Mouse (Mus musculus): ENCODE measurements around the gene Tpr. TPM values are rescaled to one million over a fixed set of nuclear protein-coding genes. Genes with fewer than 3 reads are reported as not detected.

Tpr gene
- polyA plus RNA-seq, 1 experiment from 2014 or later: 197 TPM

GRCm38 (mm10) chr1:150393488-150393852 is 832 bp downstream of the Tpr start:
- Histone ChIP-seq H3K36me3 (ENCODE audit: control insufficient read depth, insufficient read depth, low read length) (peaks cover 30% of the 10 kb centered on the region), H3K9me3 (ENCODE audit: control insufficient read depth, low read depth, low read length) (no peaks in the 10 kb centered on the region), H3K9ac (replicated peaks; ENCODE audit: low read depth, low read length) (peak overlapping the region; percentile 77), H3K4me2 (replicated peaks; ENCODE audit: low read depth, low read length) (peak overlapping the region; percentile 58), H3K27ac (ENCODE audit: low read length) (peak overlapping the region; percentile 92), H3K27me3 (ENCODE audit: control insufficient read depth, insufficient read depth, low read length) (no peaks in the 10 kb centered on the region), H3K4me1 (ENCODE audit: control insufficient read depth, insufficient read depth, low read length) (no peaks in the 10 kb centered on the region), H3K4me3 (ENCODE audit: low read depth, low read length) (peak overlapping the region; percentile 76)
- ATAC-seq (ENCODE audit: insufficient number of reproducible peaks, insufficient read depth, low FRiP score, low read depth): peak; percentile 48
- WGBS: under 1% methylated on average over 27 of the region's 27 CpGs

GRCm38 (mm10) chr1:150396001-150396400 is 3.4 kb downstream of the Tpr start:
- ATAC-seq (ENCODE audit: insufficient number of reproducible peaks, insufficient read depth, low FRiP score, low read depth): no peak
- H3K4me1 ChIP-seq (ENCODE audit: control insufficient read depth, insufficient read depth, low read length): no peaks in the 10 kb centered on the region
- no peak overlapping the region for H3K4me3 ChIP-seq (ENCODE audit: low read depth, low read length)
- no peak overlapping the region for H3K27ac ChIP-seq (ENCODE audit: low read length)
- H3K9me3 ChIP-seq (ENCODE audit: control insufficient read depth, low read depth, low read length): no peaks in the 10 kb centered on the region
- H3K27me3 ChIP-seq (ENCODE audit: control insufficient read depth, insufficient read depth, low read length): no peaks in the 10 kb centered on the region
- 90% methylated on average over 3 of the region's 3 CpGs for WGBS
- H3K9ac ChIP-seq (replicated peaks; ENCODE audit: low read depth, low read length): no peak overlapping the region
- no peak overlapping the region for H3K4me2 ChIP-seq (replicated peaks; ENCODE audit: low read depth, low read length)
- peaks cover 34% of the 10 kb centered on the region for H3K36me3 ChIP-seq (ENCODE audit: control insufficient read depth, insufficient read depth, low read length)

GRCm38 (mm10) chr1:150403914-150404313 is 11.3 kb downstream of the Tpr start:
- no peak overlapping the region for H3K9ac ChIP-seq (replicated peaks; ENCODE audit: low read depth, low read length)
- no peak overlapping the region for H3K4me3 ChIP-seq (ENCODE audit: low read depth, low read length)
- no peak overlapping the region for H3K4me2 ChIP-seq (replicated peaks; ENCODE audit: low read depth, low read length)
- H3K27me3 ChIP-seq (ENCODE audit: control insufficient read depth, insufficient read depth, low read length): no peaks in the 10 kb centered on the region
- H3K27ac ChIP-seq (ENCODE audit: low read length): no peak overlapping the region
- H3K4me1 ChIP-seq (ENCODE audit: control insufficient read depth, insufficient read depth, low read length): no peaks in the 10 kb centered on the region
- peaks cover 64% of the 10 kb centered on the region for H3K36me3 ChIP-seq (ENCODE audit: control insufficient read depth, insufficient read depth, low read length)
- 94% methylated on average over 3 of the region's 3 CpGs for WGBS
- no peak for ATAC-seq (ENCODE audit: insufficient number of reproducible peaks, insufficient read depth, low FRiP score, low read depth)
- H3K9me3 ChIP-seq (ENCODE audit: control insufficient read depth, low read depth, low read length): no peaks in the 10 kb centered on the region

GRCm38 (mm10) chr1:150404555-150404954 is 11.9 kb downstream of the Tpr start:
- ATAC-seq (ENCODE audit: insufficient number of reproducible peaks, insufficient read depth, low FRiP score, low read depth): no peak
- Histone ChIP-seq H3K4me1 (ENCODE audit: control insufficient read depth, insufficient read depth, low read length) (no peaks in the 10 kb centered on the region), H3K27ac (ENCODE audit: low read length) (no peak overlapping the region), H3K4me3 (ENCODE audit: low read depth, low read length) (no peak overlapping the region), H3K27me3 (ENCODE audit: control insufficient read depth, insufficient read depth, low read length) (no peaks in the 10 kb centered on the region), H3K4me2 (replicated peaks; ENCODE audit: low read depth, low read length) (no peak overlapping the region), H3K9ac (replicated peaks; ENCODE audit: low read depth, low read length) (no peak overlapping the region), H3K36me3 (ENCODE audit: control insufficient read depth, insufficient read depth, low read length) (peaks cover 67% of the 10 kb centered on the region), H3K9me3 (ENCODE audit: control insufficient read depth, low read depth, low read length) (no peaks in the 10 kb centered on the region)
- WGBS: 87% methylated on average over 3 of the region's 3 CpGs

- ATAC-seq (ENCODE audit: insufficient number of reproducible peaks, insufficient read depth, low FRiP score, low read depth): no peak
- 80% methylated on average over 9 of the region's 9 CpGs for WGBS
Measured at GRCm38 (mm10) chr1:150407285-150407684, 14.6 kb downstream of the Tpr start.

GRCm38 (mm10) chr1:150409996-150410395 is 17.4 kb downstream of the Tpr start:
- Histone ChIP-seq H3K4me1 (ENCODE audit: control insufficient read depth, insufficient read depth, low read length) (no peaks in the 10 kb centered on the region), H3K27ac (ENCODE audit: low read length) (no peak overlapping the region), H3K4me3 (ENCODE audit: low read depth, low read length) (no peak overlapping the region), H3K4me2 (replicated peaks; ENCODE audit: low read depth, low read length) (no peak overlapping the region), H3K9me3 (ENCODE audit: control insufficient read depth, low read depth, low read length) (no peaks in the 10 kb centered on the region), H3K36me3 (ENCODE audit: control insufficient read depth, insufficient read depth, low read length) (peaks cover 75% of the 10 kb centered on the region), H3K9ac (replicated peaks; ENCODE audit: low read depth, low read length) (no peak overlapping the region), H3K27me3 (ENCODE audit: control insufficient read depth, insufficient read depth, low read length) (no peaks in the 10 kb centered on the region)
- ATAC-seq (ENCODE audit: insufficient number of reproducible peaks, insufficient read depth, low FRiP score, low read depth): no peak
- 97% methylated on average over 6 of the region's 6 CpGs for WGBS

More at GRCm38 (mm10) chr1:150407285-150407684, 14.6 kb downstream of the Tpr start:
- no peak overlapping the region for H3K9ac ChIP-seq (replicated peaks; ENCODE audit: low read depth, low read length)
- H3K36me3 ChIP-seq (ENCODE audit: control insufficient read depth, insufficient read depth, low read length): peaks cover 78% of the 10 kb centered on the region
- H3K4me2 ChIP-seq (replicated peaks; ENCODE audit: low read depth, low read length): no peak overlapping the region
- H3K9me3 ChIP-seq (ENCODE audit: control insufficient read depth, low read depth, low read length): no peaks in the 10 kb centered on the region
- H3K4me1 ChIP-seq (ENCODE audit: control insufficient read depth, insufficient read depth, low read length): no peaks in the 10 kb centered on the region
- no peaks in the 10 kb centered on the region for H3K27me3 ChIP-seq (ENCODE audit: control insufficient read depth, insufficient read depth, low read length)
- H3K4me3 ChIP-seq (ENCODE audit: low read depth, low read length): no peak overlapping the region
- no peak overlapping the region for H3K27ac ChIP-seq (ENCODE audit: low read length)

- Histone ChIP-seq H3K27me3 (ENCODE audit: control insufficient read depth, insufficient read depth, low read length) (no peaks in the 10 kb centered on the region), H3K9me3 (ENCODE audit: control insufficient read depth, low read depth, low read length) (no peaks in the 10 kb centered on the region), H3K27ac (ENCODE audit: low read length) (no peak overlapping the region), H3K4me2 (replicated peaks; ENCODE audit: low read depth, low read length) (no peak overlapping the region), H3K4me1 (ENCODE audit: control insufficient read depth, insufficient read depth, low read length) (no peaks in the 10 kb centered on the region), H3K36me3 (ENCODE audit: control insufficient read depth, insufficient read depth, low read length) (peaks cover 72% of the 10 kb centered on the region), H3K9ac (replicated peaks; ENCODE audit: low read depth, low read length) (no peak overlapping the region), H3K4me3 (ENCODE audit: low read depth, low read length) (no peak overlapping the region)
- no peak for ATAC-seq (ENCODE audit: insufficient number of reproducible peaks, insufficient read depth, low FRiP score, low read depth)
- WGBS: 88% methylated on average over 3 of the region's 3 CpGs
Measured at GRCm38 (mm10) chr1:150416006-150416405, 23.4 kb downstream of the Tpr start.

- Histone ChIP-seq H3K4me2 (replicated peaks; ENCODE audit: low read depth, low read length) (no peak overlapping the region), H3K27ac (ENCODE audit: low read length) (no peak overlapping the region), H3K4me3 (ENCODE audit: low read depth, low read length) (no peak overlapping the region), H3K4me1 (ENCODE audit: control insufficient read depth, insufficient read depth, low read length) (no peaks in the 10 kb centered on the region), H3K27me3 (ENCODE audit: control insufficient read depth, insufficient read depth, low read length) (no peaks in the 10 kb centered on the region), H3K9ac (replicated peaks; ENCODE audit: low read depth, low read length) (no peak overlapping the region), H3K9me3 (ENCODE audit: control insufficient read depth, low read depth, low read length) (no peaks in the 10 kb centered on the region), H3K36me3 (ENCODE audit: control insufficient read depth, insufficient read depth, low read length) (peaks cover 79% of the 10 kb centered on the region)
- ATAC-seq (ENCODE audit: insufficient number of reproducible peaks, insufficient read depth, low FRiP score, low read depth): no peak
- 92% methylated on average over 4 of the region's 4 CpGs for WGBS
Measured at GRCm38 (mm10) chr1:150418426-150418825, 25.8 kb downstream of the Tpr start.

- no peak for ATAC-seq (ENCODE audit: insufficient number of reproducible peaks, insufficient read depth, low FRiP score, low read depth)
- Histone ChIP-seq H3K27ac (ENCODE audit: low read length) (no peak overlapping the region), H3K4me2 (replicated peaks; ENCODE audit: low read depth, low read length) (no peak overlapping the region), H3K9me3 (ENCODE audit: control insufficient read depth, low read depth, low read length) (no peaks in the 10 kb centered on the region), H3K4me1 (ENCODE audit: control insufficient read depth, insufficient read depth, low read length) (no peaks in the 10 kb centered on the region), H3K4me3 (ENCODE audit: low read depth, low read length) (no peak overlapping the region), H3K27me3 (ENCODE audit: control insufficient read depth, insufficient read depth, low read length) (no peaks in the 10 kb centered on the region), H3K36me3 (ENCODE audit: control insufficient read depth, insufficient read depth, low read length) (peaks cover 88% of the 10 kb centered on the region), H3K9ac (replicated peaks; ENCODE audit: low read depth, low read length) (no peak overlapping the region)
- 91% methylated on average over 9 of the region's 9 CpGs for WGBS
Measured at GRCm38 (mm10) chr1:150425665-150426064, 33.0 kb downstream of the Tpr start.

Measured in stomach, embryonic 14.5 days (tissue).